In genomic region chr4:153616058-153616457, GRCm38 (mm10) we compare ENCODE assay signal across 26 mouse cellular contexts.
DNase-seq lines count a peak whose midpoint lies in the region; ATAC-seq lines count a peak whose summit lies in the region.
"Had no signal": no experiment of that assay in that cellular context is flagged by ENCODE, and none has a peak within 500 bp of the region (broad histone marks: within the 10 kb centered on the region; RNA-seq: fewer than 3 reads in every experiment).

No protein-coding gene starts in this region.

- WGBS in intestine, embryonic 15.5 days = 72% methylated on average over 8 of the region's 8 CpGs

- no peak overlapping the region for H3K9ac ChIP-seq in intestine, embryonic 15.5 days
- H3K9ac ChIP-seq: embryonic facial prominence, embryonic 12.5 days; hindbrain, embryonic 13.5 days; limb, embryonic 12.5 days; liver, postnatal 0 days; midbrain, embryonic 13.5 days; neural tube, embryonic 13.5 days had no signal

- H3K4me2 ChIP-seq in intestine, embryonic 15.5 days (replicated peaks) = no peak overlapping the region
- H3K4me2 ChIP-seq: embryonic facial prominence, embryonic 12.5 days; hindbrain, embryonic 13.5 days; limb, embryonic 12.5 days; liver, embryonic 11.5 days; midbrain, embryonic 13.5 days; neural tube, embryonic 13.5 days had no signal

- H3K36me3 ChIP-seq in intestine, embryonic 15.5 days = no peaks in the 10 kb centered on the region
- H3K36me3 ChIP-seq: embryonic facial prominence, embryonic 12.5 days; hindbrain, embryonic 13.5 days; limb, embryonic 12.5 days; midbrain, embryonic 13.5 days; neural tube, embryonic 13.5 days had no signal

- no peak for ATAC-seq in intestine, embryonic 15.5 days
- ATAC-seq: inflammation-experienced regulatory T-cells, adult 6 months; liver, postnatal 0 days; midbrain, embryonic 13.5 days had no signal

- H3K9me3 ChIP-seq in intestine, embryonic 15.5 days = no peaks in the 10 kb centered on the region
- H3K9me3 ChIP-seq: hindbrain, embryonic 13.5 days; midbrain, embryonic 13.5 days had no signal

- peak; percentile 8 to 28 for DNase-seq in layer of hippocampus, adult 18-20 months (ENCODE audit: low spot score in 2 of 2)
- DNase-seq in layer of hippocampus, postnatal 36 days = no peak
- peak; percentile 21 for DNase-seq in right cerebral cortex, adult 18-20 months
- DNase-seq in right cerebral cortex, postnatal 4 days = no peak
- DNase-seq in right cerebral cortex, postnatal 10 days (ENCODE audit: low spot score in 2 of 2) = peak; percentile 51 to 61
- no peak for DNase-seq in cerebellum, adult 9-10 months
- DNase-seq: adrenal gland, adult 2 months; cerebellum, adult 18-20 months; cerebellum, postnatal 25 days; kidney, adult 2 months; kidney, postnatal 10 days; liver, postnatal 0 days; lung, postnatal 10 days; thymus, postnatal 25 days had no signal

- H3K27ac ChIP-seq in intestine, embryonic 15.5 days = no peak overlapping the region
- H3K27ac ChIP-seq: embryonic facial prominence, embryonic 12.5 days; hindbrain, embryonic 13.5 days; layer of hippocampus, adult 2 months; left cerebral cortex, adult 2 months; limb, embryonic 12.5 days; midbrain, embryonic 13.5 days; neural tube, embryonic 13.5 days had no signal

- no peak overlapping the region for H3K4me3 ChIP-seq in intestine, embryonic 15.5 days (replicated peaks)
- H3K4me3 ChIP-seq: embryonic facial prominence, embryonic 12.5 days; erythroblast, embryonic 14.5 days; hindbrain, embryonic 13.5 days; layer of hippocampus, adult 2 months; left cerebral cortex, adult 2 months; limb, embryonic 12.5 days; midbrain, embryonic 13.5 days; myocyte; neural tube, embryonic 13.5 days had no signal

- no peaks in the 10 kb centered on the region for H3K4me1 ChIP-seq in intestine, embryonic 15.5 days (replicated peaks)
- H3K4me1 ChIP-seq: embryonic facial prominence, embryonic 12.5 days; hindbrain, embryonic 13.5 days; limb, embryonic 12.5 days; midbrain, embryonic 13.5 days; neural tube, embryonic 13.5 days had no signal

- no peaks in the 10 kb centered on the region for H3K27me3 ChIP-seq in intestine, embryonic 15.5 days (replicated peaks)
- H3K27me3 ChIP-seq: embryonic facial prominence, embryonic 12.5 days; hindbrain, embryonic 13.5 days; limb, embryonic 12.5 days; midbrain, embryonic 13.5 days; neural tube, embryonic 13.5 days had no signal

Comparison
In these comparisons a context has a peak if more than half of its experiments do, and no peak if none do; other contexts are left out.
1. DNase-seq: peak in layer of hippocampus, adult 18-20 months (2 of 2), right cerebral cortex, adult 18-20 months (single experiment) and right cerebral cortex, postnatal 10 days (2 of 2); none in layer of hippocampus, postnatal 36 days (0 of 2), right cerebral cortex, postnatal 4 days (single experiment) and cerebellum, adult 9-10 months (single experiment).